Mouse (Mus musculus): ENCODE results near the gene Nwd2. TPM values are rescaled to one million over a fixed set of nuclear protein-coding genes. Genes with fewer than 3 reads are reported as not detected.
A peak's percentile ranks its signal among the peaks of the same experiment; 100 is the strongest.

Nwd2 gene
- 13.6 and 25.7 TPM in 2 replicates for polyA plus RNA-seq (2015; fragmentation: Nextera tagmentation; extraction: Ambion mirVana)

DNA sequence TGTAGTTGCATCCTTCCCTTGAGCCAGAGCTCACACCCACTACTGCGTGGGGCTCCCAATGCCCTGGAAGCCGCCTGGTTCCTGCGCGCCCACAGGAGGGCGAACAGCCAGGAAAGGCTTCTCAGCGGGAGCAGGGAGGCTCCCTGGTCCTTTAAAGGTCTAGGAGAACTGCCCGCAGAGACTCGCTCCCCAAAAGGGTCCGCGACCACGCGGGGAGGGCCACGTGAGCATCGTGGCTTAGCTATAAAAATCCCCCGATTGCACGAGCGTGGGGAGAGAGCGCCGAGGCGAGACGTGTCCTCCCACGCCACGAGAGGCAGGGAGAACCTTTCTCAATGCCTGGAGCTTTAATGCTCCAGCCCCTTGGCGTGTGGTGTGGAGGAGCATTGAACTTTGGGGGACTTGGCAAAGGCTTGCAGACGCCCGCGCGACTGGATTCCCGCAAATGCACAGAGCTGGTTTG, at the start of gene Nwd2:
Nwd2 (plus strand) TSS at position 33 of the 463 bp plus-strand sequence.
- Histone ChIP-seq H3K27me3 (ENCODE audit: control insufficient read depth, insufficient read depth, low read depth, low read length) (peaks cover 2% of the 10 kb centered on the region; the same call in 1 of the 2 replicates), H3K9me3 (replicated peaks; ENCODE audit: control insufficient read depth, low read length, poor library complexity, severe bottlenecking) (no peaks in the 10 kb centered on the region), H3K9ac (ENCODE audit: low read depth, low read length) (peak within 1 kb of the TSS; percentile 76), H3K4me2 (ENCODE audit: low read length) (peak within 1 kb of the TSS; percentile 99), H3K27ac (ENCODE audit: low read length) (peak within 1 kb of the TSS; percentile 58), H3K4me3 (ENCODE audit: low read depth, low read length) (peak within 1 kb of the TSS; percentile 76), H3K36me3 (ENCODE audit: control insufficient read depth, insufficient read depth, low read length) (no peaks in the 10 kb centered on the region), H3K4me1 (ENCODE audit: control insufficient read depth, insufficient read depth, low read length) (peaks cover 3% of the 10 kb centered on the region; the same call in 1 of the 2 replicates)
- ATAC-seq: peak; percentile 54
- 1% methylated on average over 28 of the region's 29 CpGs for WGBS

DNA sequence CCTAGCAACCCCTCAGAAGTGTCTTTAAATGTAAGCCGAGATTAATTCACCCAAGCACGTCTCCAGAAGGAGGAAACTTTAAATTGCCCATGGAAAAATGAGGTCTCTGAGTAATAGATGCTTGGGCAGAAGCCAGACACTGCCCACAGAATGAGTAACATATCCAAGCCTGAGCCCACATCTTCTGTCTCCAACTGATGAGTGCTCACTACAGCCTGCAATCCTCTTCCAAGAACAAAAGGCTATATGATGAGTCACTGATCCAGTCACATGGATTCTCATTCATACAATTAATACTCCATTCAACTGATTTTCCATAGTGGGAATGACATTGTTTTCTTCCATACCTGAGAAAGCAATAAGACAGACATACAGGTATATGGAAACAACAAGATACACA, 41.5 kb upstream of the Nwd2 start:
- 74% methylated on average over 2 of the region's 2 CpGs for WGBS
- H3K27me3 ChIP-seq (ENCODE audit: control insufficient read depth, insufficient read depth, low read depth, low read length): no peaks in the 10 kb centered on the region
- no peak overlapping the region for H3K9ac ChIP-seq (ENCODE audit: low read depth, low read length)
- H3K4me2 ChIP-seq (ENCODE audit: low read length): no peak overlapping the region
- H3K4me1 ChIP-seq (ENCODE audit: control insufficient read depth, insufficient read depth, low read length): no peaks in the 10 kb centered on the region
- H3K36me3 ChIP-seq (ENCODE audit: control insufficient read depth, insufficient read depth, low read length): no peaks in the 10 kb centered on the region
- no peak for ATAC-seq
- no peak overlapping the region for H3K27ac ChIP-seq (ENCODE audit: low read length)
- H3K9me3 ChIP-seq (replicated peaks; ENCODE audit: control insufficient read depth, low read length, poor library complexity, severe bottlenecking): no peaks in the 10 kb centered on the region
- no peak overlapping the region for H3K4me3 ChIP-seq (ENCODE audit: low read depth, low read length)

DNA sequence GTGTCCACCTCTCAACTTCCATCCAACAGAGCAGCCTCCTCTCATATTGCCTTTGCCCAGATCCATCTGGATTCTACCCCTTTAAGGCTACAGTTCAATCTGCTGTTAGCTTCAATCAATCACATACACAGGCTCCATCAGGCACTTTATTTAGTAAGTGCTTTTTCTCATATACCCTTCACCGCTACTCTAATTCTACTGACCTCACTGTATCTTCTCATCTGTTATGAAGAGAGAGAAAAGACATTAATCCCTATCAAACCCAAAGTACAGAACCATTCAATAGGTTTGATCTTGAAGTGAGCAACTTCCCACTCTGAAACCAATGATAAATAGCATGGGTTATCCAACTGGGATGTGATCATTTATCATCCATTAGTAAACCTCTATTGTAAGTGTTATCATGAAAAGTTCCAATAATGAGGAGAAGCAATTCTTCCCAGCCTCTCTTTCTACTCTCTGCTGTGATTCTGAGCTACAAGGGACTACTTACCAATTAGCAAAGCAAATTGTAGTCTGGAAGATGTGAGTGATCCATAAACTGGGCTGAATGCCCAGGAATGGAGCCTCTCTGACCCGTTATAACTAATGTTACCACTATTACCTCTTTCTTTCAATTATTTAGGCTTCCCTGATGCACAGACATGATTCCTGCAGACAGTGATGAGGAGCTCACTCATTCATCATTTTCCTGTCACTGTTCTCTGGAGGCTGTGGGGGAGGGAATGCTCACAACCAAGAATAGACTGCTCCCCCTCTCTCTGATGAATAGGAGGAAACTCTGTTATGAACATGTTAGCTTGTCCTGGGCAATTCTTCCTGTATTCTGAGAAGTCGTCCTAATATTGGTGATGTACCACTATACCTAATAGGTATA, 31.9 kb upstream of the Nwd2 start:
- Histone ChIP-seq H3K9ac (ENCODE audit: low read depth, low read length) (no peak overlapping the region), H3K9me3 (replicated peaks; ENCODE audit: control insufficient read depth, low read length, poor library complexity, severe bottlenecking) (no peaks in the 10 kb centered on the region), H3K4me2 (ENCODE audit: low read length) (no peak overlapping the region), H3K27ac (ENCODE audit: low read length) (no peak overlapping the region), H3K27me3 (ENCODE audit: control insufficient read depth, insufficient read depth, low read depth, low read length) (no peaks in the 10 kb centered on the region), H3K4me3 (ENCODE audit: low read depth, low read length) (no peak overlapping the region), H3K36me3 (ENCODE audit: control insufficient read depth, insufficient read depth, low read length) (no peaks in the 10 kb centered on the region), H3K4me1 (ENCODE audit: control insufficient read depth, insufficient read depth, low read length) (no peaks in the 10 kb centered on the region)
- no peak for ATAC-seq
- WGBS: 67% methylated on average over 3 of the region's 3 CpGs

DNA sequence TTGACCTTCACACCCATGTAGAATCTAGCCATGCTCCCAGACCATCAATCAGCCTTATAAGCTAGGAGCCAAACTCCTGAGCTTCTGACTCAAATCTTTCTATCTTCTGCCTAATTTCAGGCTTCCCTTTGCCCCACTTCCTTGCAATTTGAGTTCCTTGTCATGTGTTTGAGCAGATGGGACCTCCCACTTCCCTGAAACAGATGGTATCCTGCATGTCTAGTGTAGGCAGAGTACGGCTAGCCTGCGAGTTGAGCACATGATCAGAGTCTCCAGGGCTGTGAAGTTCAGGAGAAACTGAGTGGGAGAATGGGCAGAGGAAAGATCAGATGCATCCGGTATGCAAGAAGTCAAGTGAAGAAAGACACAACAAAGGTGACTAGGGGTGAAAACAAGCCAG, 24.8 kb upstream of the Nwd2 start:
- H3K4me2 ChIP-seq (ENCODE audit: low read length): no peak overlapping the region
- H3K4me1 ChIP-seq (ENCODE audit: control insufficient read depth, insufficient read depth, low read length): peaks cover 4% of the 10 kb centered on the region; the same call in 1 of the 2 replicates
- no peak overlapping the region for H3K4me3 ChIP-seq (ENCODE audit: low read depth, low read length)
- H3K9ac ChIP-seq (ENCODE audit: low read depth, low read length): no peak overlapping the region
- H3K27ac ChIP-seq (ENCODE audit: low read length): no peak overlapping the region
- H3K36me3 ChIP-seq (ENCODE audit: control insufficient read depth, insufficient read depth, low read length): no peaks in the 10 kb centered on the region
- 85% methylated on average over 3 of the region's 3 CpGs for WGBS
- no peaks in the 10 kb centered on the region for H3K9me3 ChIP-seq (replicated peaks; ENCODE audit: control insufficient read depth, low read length, poor library complexity, severe bottlenecking)
- ATAC-seq: no peak
- no peaks in the 10 kb centered on the region for H3K27me3 ChIP-seq (ENCODE audit: control insufficient read depth, insufficient read depth, low read depth, low read length)

DNA sequence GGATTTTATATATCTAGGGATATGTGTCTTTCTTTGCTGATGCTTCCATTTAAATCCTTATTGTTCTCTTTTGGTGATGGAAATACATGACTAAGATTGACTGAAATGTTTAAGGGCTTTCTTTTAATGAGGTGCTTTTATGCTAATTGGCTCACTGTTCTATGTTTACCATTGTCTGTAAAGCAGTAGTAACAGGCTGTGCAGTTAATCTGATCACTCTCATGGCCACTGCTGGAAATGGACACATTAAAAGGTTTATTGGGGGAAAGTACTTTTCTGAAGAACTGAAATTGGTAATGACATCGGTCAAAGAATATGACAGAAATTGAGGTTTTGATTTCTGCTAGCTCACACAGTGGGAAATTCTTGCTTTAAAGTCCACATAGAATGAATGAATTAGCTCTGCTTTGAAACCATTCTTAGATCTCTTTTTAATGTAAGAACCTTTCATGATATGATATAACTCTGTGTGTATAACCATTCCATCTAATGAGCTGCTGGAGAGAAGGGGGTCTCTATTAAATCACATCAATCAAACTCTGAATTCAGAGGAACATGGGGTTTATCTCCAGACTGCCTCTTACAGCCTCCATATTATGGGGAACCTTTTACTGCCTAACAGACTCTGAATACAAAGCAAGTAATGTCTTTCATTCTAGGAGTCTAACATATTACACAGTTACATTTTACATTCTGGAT, 20.9 kb upstream of the Nwd2 start:
- peaks cover 4% of the 10 kb centered on the region; the same call in 1 of the 2 replicates for H3K4me1 ChIP-seq (ENCODE audit: control insufficient read depth, insufficient read depth, low read length)
- H3K27ac ChIP-seq (ENCODE audit: low read length): no peak overlapping the region
- ATAC-seq: peak; percentile 73; the same call in 1 of the 2 replicates
- no peak overlapping the region for H3K4me2 ChIP-seq (ENCODE audit: low read length)
- WGBS: 48% methylated on average over 1 of the region's 1 CpGs
- H3K9ac ChIP-seq (ENCODE audit: low read depth, low read length): no peak overlapping the region
- no peaks in the 10 kb centered on the region for H3K36me3 ChIP-seq (ENCODE audit: control insufficient read depth, insufficient read depth, low read length)
- H3K27me3 ChIP-seq (ENCODE audit: control insufficient read depth, insufficient read depth, low read depth, low read length): no peaks in the 10 kb centered on the region
- H3K4me3 ChIP-seq (ENCODE audit: low read depth, low read length): no peak overlapping the region
- H3K9me3 ChIP-seq (replicated peaks; ENCODE audit: control insufficient read depth, low read length, poor library complexity, severe bottlenecking): no peaks in the 10 kb centered on the region

DNA sequence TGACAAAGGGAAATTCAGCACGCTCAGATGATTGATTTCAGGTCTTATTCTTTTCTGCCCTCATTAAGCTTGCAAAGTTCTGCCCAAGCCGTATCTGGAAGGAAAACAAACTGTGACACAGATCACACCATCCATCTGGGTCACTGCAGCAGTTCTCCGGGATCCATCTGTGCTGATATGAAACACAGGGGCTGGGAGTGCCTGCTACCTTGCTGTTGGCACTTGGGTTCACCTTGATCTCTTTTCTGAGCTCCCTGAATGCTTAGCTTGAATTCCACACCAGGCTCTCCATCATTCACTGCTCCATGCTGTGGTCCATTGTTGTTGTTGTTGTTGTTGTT, 20.4 kb upstream of the Nwd2 start:
- H3K36me3 ChIP-seq (ENCODE audit: control insufficient read depth, insufficient read depth, low read length): no peaks in the 10 kb centered on the region
- no peak for ATAC-seq
- H3K9me3 ChIP-seq (replicated peaks; ENCODE audit: control insufficient read depth, low read length, poor library complexity, severe bottlenecking): no peaks in the 10 kb centered on the region
- WGBS: 43% methylated on average over 3 of the region's 3 CpGs
- no peak overlapping the region; the same call in 1 of the 2 replicates for H3K27ac ChIP-seq (ENCODE audit: low read length)
- no peak overlapping the region for H3K4me2 ChIP-seq (ENCODE audit: low read length)
- H3K4me1 ChIP-seq (ENCODE audit: control insufficient read depth, insufficient read depth, low read length): peaks cover 4% of the 10 kb centered on the region; the same call in 1 of the 2 replicates
- no peak overlapping the region for H3K9ac ChIP-seq (ENCODE audit: low read depth, low read length)
- no peak overlapping the region for H3K4me3 ChIP-seq (ENCODE audit: low read depth, low read length)
- H3K27me3 ChIP-seq (ENCODE audit: control insufficient read depth, insufficient read depth, low read depth, low read length): no peaks in the 10 kb centered on the region

DNA sequence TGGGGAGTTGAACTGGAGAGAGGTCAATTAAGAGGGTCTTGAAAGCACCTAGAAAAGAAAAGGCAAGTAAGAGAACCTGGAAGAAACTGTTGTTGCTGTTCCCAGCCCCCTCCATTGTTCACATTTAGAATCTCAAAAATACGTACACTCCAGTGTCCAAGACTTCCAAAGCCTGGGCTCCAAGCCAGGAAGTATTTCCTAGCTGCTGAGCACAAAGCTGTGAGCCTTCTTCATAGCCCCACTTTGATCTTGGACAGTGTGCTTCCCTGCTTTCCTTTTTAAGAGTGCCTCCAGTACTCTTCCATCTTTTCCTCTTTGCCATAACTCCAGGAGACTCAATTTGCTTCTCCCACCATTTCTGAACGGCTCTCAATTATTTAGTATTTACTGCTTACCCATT, 14.3 kb upstream of the Nwd2 start:
- Histone ChIP-seq H3K9me3 (replicated peaks; ENCODE audit: control insufficient read depth, low read length, poor library complexity, severe bottlenecking) (no peaks in the 10 kb centered on the region), H3K4me2 (ENCODE audit: low read length) (no peak overlapping the region), H3K36me3 (ENCODE audit: control insufficient read depth, insufficient read depth, low read length) (no peaks in the 10 kb centered on the region), H3K27me3 (ENCODE audit: control insufficient read depth, insufficient read depth, low read depth, low read length) (no peaks in the 10 kb centered on the region), H3K4me3 (ENCODE audit: low read depth, low read length) (no peak overlapping the region), H3K4me1 (ENCODE audit: control insufficient read depth, insufficient read depth, low read length) (no peaks in the 10 kb centered on the region), H3K27ac (ENCODE audit: low read length) (no peak overlapping the region), H3K9ac (ENCODE audit: low read depth, low read length) (no peak overlapping the region)
- ATAC-seq: no peak
- 59% methylated on average over 2 of the region's 2 CpGs for WGBS

DNA sequence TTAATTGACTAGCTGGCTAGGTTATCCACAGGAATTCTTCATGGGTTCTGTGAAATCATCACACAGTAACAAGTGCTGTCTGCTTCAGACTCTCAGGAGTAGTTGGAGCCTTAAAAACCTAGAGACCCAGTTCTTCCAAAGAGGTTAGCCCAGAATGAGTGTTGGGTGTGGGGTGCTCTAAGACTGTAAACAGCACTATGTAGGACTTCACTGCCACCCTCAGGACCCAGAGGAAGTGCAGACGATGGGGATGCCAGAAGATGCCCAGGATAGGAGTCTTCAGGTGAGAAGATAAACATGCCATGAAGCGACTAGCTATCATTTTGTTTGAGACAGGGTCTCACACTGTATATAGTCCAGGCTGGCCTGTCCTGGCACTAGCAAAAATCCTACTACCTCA, 715 bp upstream of the Nwd2 start:
- H3K27me3 ChIP-seq (ENCODE audit: control insufficient read depth, insufficient read depth, low read depth, low read length): peaks cover 2% of the 10 kb centered on the region; the same call in 1 of the 2 replicates
- H3K4me2 ChIP-seq (ENCODE audit: low read length): no peak overlapping the region
- H3K4me1 ChIP-seq (ENCODE audit: control insufficient read depth, insufficient read depth, low read length): peaks cover 3% of the 10 kb centered on the region; the same call in 1 of the 2 replicates
- peak; percentile 56 for ATAC-seq
- no peaks in the 10 kb centered on the region for H3K36me3 ChIP-seq (ENCODE audit: control insufficient read depth, insufficient read depth, low read length)
- no peaks in the 10 kb centered on the region for H3K9me3 ChIP-seq (replicated peaks; ENCODE audit: control insufficient read depth, low read length, poor library complexity, severe bottlenecking)
- H3K9ac ChIP-seq (ENCODE audit: low read depth, low read length): no peak overlapping the region
- H3K27ac ChIP-seq (ENCODE audit: low read length): no peak overlapping the region
- H3K4me3 ChIP-seq (ENCODE audit: low read depth, low read length): no peak overlapping the region
- WGBS: 42% methylated on average over 2 of the region's 2 CpGs

All from midbrain, embryonic 16.5 days (tissue).